ENCODE assay signal across 31 mouse cellular contexts in genomic region chr6:86615301-86615700, GRCm38 (mm10). TPM values are rescaled to one million over a fixed set of nuclear protein-coding genes. Genes with fewer than 3 reads are reported as not detected.
DNase-seq lines count a peak whose midpoint lies in the region; ATAC-seq and TF ChIP-seq lines count a peak whose summit lies in the region.
"Had no signal": no experiment of that assay in that cellular context is flagged by ENCODE, and none has a peak within 500 bp of the region (broad histone marks: within the 10 kb centered on the region; RNA-seq: fewer than 3 reads in every experiment).

No protein-coding gene starts in this region.

- TF ChIP-seq EP300 in lung, postnatal 0 days (IDR thresholded peaks at IDR 0.05): no peak
- TF ChIP-seq EP300 in stomach, postnatal 0 days (optimal IDR thresholded peaks at IDR 0.05): no peak

- H3K9ac ChIP-seq in lung, postnatal 0 days (replicated peaks; ENCODE audit: low read depth): no peak overlapping the region
- H3K9ac ChIP-seq in forebrain, embryonic 13.5 days: no peak overlapping the region
- H3K9ac ChIP-seq in stomach, postnatal 0 days (ENCODE audit: low read length): no peak overlapping the region
- H3K9ac ChIP-seq: embryonic facial prominence, embryonic 13.5 days; liver, embryonic 15.5 days; neural tube, embryonic 15.5 days had no signal

- no peak for TF ChIP-seq POLR2A in bone marrow, adult 2 months (IDR thresholded peaks at IDR 0.05; ENCODE audit: borderline replicate concordance, control insufficient read depth, low read depth, low read length)
- TF ChIP-seq POLR2A in cerebellum, adult 2 months (IDR thresholded peaks at IDR 0.05; ENCODE audit: borderline replicate concordance, insufficient read depth, low read length): no peak

- 42% methylated on average over 4 of the region's 4 CpGs for WGBS in bone marrow, adult 2 months
- WGBS in lung, postnatal 0 days: 42% methylated on average over 4 of the region's 4 CpGs
- 83% methylated on average over 4 of the region's 4 CpGs for WGBS in cerebellum, adult 2 months
- WGBS in forebrain, embryonic 13.5 days: 89% methylated on average over 4 of the region's 4 CpGs
- 77% methylated on average over 4 of the region's 4 CpGs for WGBS in stomach, postnatal 0 days

- no peak for TF ChIP-seq CTCF in bone marrow, adult 2 months (IDR thresholded peaks at IDR 0.05; ENCODE audit: control insufficient read depth, insufficient read depth, low read length)
- TF ChIP-seq CTCF in lung, postnatal 0 days (IDR thresholded peaks at IDR 0.05): no peak
- TF ChIP-seq CTCF in cerebellum, adult 2 months (IDR thresholded peaks at IDR 0.05; ENCODE audit: borderline replicate concordance, insufficient read depth, low read depth, low read length): no peak
- TF ChIP-seq CTCF in stomach, postnatal 0 days (IDR thresholded peaks at IDR 0.05; ENCODE audit: low read depth): no peak

- H3K36me3 ChIP-seq in lung, postnatal 0 days (ENCODE audit: insufficient read depth, low read length): no peaks in the 10 kb centered on the region
- H3K36me3 ChIP-seq in forebrain, embryonic 13.5 days (ENCODE audit: poor library complexity, severe bottlenecking): no peaks in the 10 kb centered on the region
- no peaks in the 10 kb centered on the region for H3K36me3 ChIP-seq in stomach, postnatal 0 days (ENCODE audit: control insufficient read depth, insufficient read depth, low read length)
- H3K36me3 ChIP-seq: embryonic facial prominence, embryonic 13.5 days; hindbrain, embryonic 10.5 days; liver, embryonic 15.5 days; neural tube, embryonic 15.5 days had no signal

- H3K27me3 ChIP-seq in lung, postnatal 0 days (replicated peaks; ENCODE audit: insufficient read depth, low read length): no peaks in the 10 kb centered on the region
- no peaks in the 10 kb centered on the region for H3K27me3 ChIP-seq in cerebellum, adult 2 months (ENCODE audit: control insufficient read depth, insufficient read depth, low read length)
- H3K27me3 ChIP-seq in forebrain, embryonic 13.5 days: no peaks in the 10 kb centered on the region
- no peaks in the 10 kb centered on the region for H3K27me3 ChIP-seq in stomach, postnatal 0 days (ENCODE audit: control insufficient read depth, insufficient read depth, low read length)
- H3K27me3 ChIP-seq: embryonic facial prominence, embryonic 13.5 days; neural tube, embryonic 15.5 days had no signal

- H3K4me1 ChIP-seq in bone marrow, adult 2 months (ENCODE audit: control insufficient read depth, insufficient read depth, low read length): peaks cover 7% of the 10 kb centered on the region; the same call in 1 of the 2 replicates
- no peaks in the 10 kb centered on the region for H3K4me1 ChIP-seq in lung, postnatal 0 days (ENCODE audit: insufficient read depth, low read depth, low read length)
- H3K4me1 ChIP-seq in cerebellum, adult 2 months (ENCODE audit: control insufficient read depth, insufficient read depth, low read length): peaks cover 3% of the 10 kb centered on the region; the same call in 1 of the 2 replicates
- H3K4me1 ChIP-seq in forebrain, embryonic 13.5 days: no peaks in the 10 kb centered on the region
- H3K4me1 ChIP-seq in stomach, postnatal 0 days (replicated peaks; ENCODE audit: control insufficient read depth, insufficient read depth): no peaks in the 10 kb centered on the region
- H3K4me1 ChIP-seq: embryonic facial prominence, embryonic 13.5 days; hindbrain, embryonic 10.5 days; liver, embryonic 15.5 days; neural tube, embryonic 15.5 days had no signal

- no peak overlapping the region for H3K4me3 ChIP-seq in bone marrow, adult 2 months (replicated peaks; ENCODE audit: control insufficient read depth, low read depth, low read length)
- no peak overlapping the region for H3K4me3 ChIP-seq in lung, postnatal 0 days (ENCODE audit: low read depth, low read length)
- no peak overlapping the region for H3K4me3 ChIP-seq in cerebellum, adult 2 months (replicated peaks; ENCODE audit: insufficient read depth, low read depth, low read length)
- H3K4me3 ChIP-seq in forebrain, embryonic 13.5 days: no peak overlapping the region
- H3K4me3 ChIP-seq in stomach, postnatal 0 days (ENCODE audit: low read depth, low read length): no peak overlapping the region
- H3K4me3 ChIP-seq: embryonic facial prominence, embryonic 13.5 days; hindbrain, embryonic 10.5 days; liver, embryonic 15.5 days; neural tube, embryonic 15.5 days had no signal

- DNase-seq in lung, postnatal 0 days (ENCODE audit: low spot score): peak; percentile 58
- peak; percentile 44 to 55 for DNase-seq in lung, postnatal 4 days
- no peak for DNase-seq in cerebellum, adult 2 months
- no peak for DNase-seq in urinary bladder, postnatal 4 days (ENCODE audit: low spot score in 2 of 2)
- no peak for DNase-seq in stomach, postnatal 0 days (ENCODE audit: low spot score)
- DNase-seq: adrenal gland, adult 2 months; B cell, adult 2 months; cerebellum, postnatal 10 days; gastrocnemius, postnatal 14 days; heart, postnatal 14 days; kidney, adult 8-10 months; kidney, postnatal 4 days; layer of hippocampus, adult 9-11 months; liver; midbrain, embryonic 14.5 days; right cerebral cortex, postnatal 25 days; spleen, adult 18-20 months; thymus, adult 2 months; thymus, postnatal 36 days had no signal

- H3K4me2 ChIP-seq in lung, postnatal 0 days (replicated peaks; ENCODE audit: low read depth, low read length): no peak overlapping the region
- no peak overlapping the region for H3K4me2 ChIP-seq in forebrain, embryonic 13.5 days
- no peak overlapping the region for H3K4me2 ChIP-seq in stomach, postnatal 0 days (replicated peaks; ENCODE audit: low read depth)
- H3K4me2 ChIP-seq: embryonic facial prominence, embryonic 13.5 days; liver, embryonic 15.5 days; neural tube, embryonic 15.5 days had no signal

- H3K9me3 ChIP-seq in lung, postnatal 0 days (ENCODE audit: low read length): no peaks in the 10 kb centered on the region
- no peaks in the 10 kb centered on the region for H3K9me3 ChIP-seq in forebrain, embryonic 13.5 days (replicated peaks)
- no peaks in the 10 kb centered on the region for H3K9me3 ChIP-seq in stomach, postnatal 0 days (ENCODE audit: control insufficient read depth, low read length)
- H3K9me3 ChIP-seq: embryonic facial prominence, embryonic 13.5 days; hindbrain, embryonic 10.5 days; liver, embryonic 15.5 days; neural tube, embryonic 15.5 days had no signal

- peak; percentile 47 for ATAC-seq in CD4-positive, CD25-positive, alpha-beta regulatory T cell, adult 4 months
- peak; percentile 35 for ATAC-seq in lung, postnatal 0 days
- no peak for ATAC-seq in forebrain, embryonic 13.5 days
- ATAC-seq in stomach, postnatal 0 days (ENCODE audit: low FRiP score, low TSS enrichment): no peak
- ATAC-seq: hindbrain, embryonic 16.5 days; intestine, embryonic 16.5 days had no signal

- peak overlapping the region; percentile 55; the same call in 1 of the 2 replicates for H3K27ac ChIP-seq in bone marrow, adult 2 months (ENCODE audit: control insufficient read depth, insufficient read depth, low read depth, low read length, poor library complexity)
- no peak overlapping the region for H3K27ac ChIP-seq in lung, postnatal 0 days (ENCODE audit: low read length)
- H3K27ac ChIP-seq in cerebellum, adult 2 months (ENCODE audit: insufficient read depth, low read length): no peak overlapping the region
- no peak overlapping the region for H3K27ac ChIP-seq in forebrain, embryonic 13.5 days
- no peak overlapping the region for H3K27ac ChIP-seq in stomach, postnatal 0 days (replicated peaks)
- H3K27ac ChIP-seq: embryonic facial prominence, embryonic 13.5 days; hindbrain, embryonic 10.5 days; kidney, postnatal 0 days; liver, embryonic 15.5 days; macrophage; neural tube, embryonic 15.5 days had no signal

RNA-seq across cellular contexts. Expression of gene Asprv1, which starts 12.7 kb away (rescaled TPM):
- under 1 TPM in 1 of 2 experiments, not detected in 1; 0.20 TPM for polyA plus RNA-seq in CD4-positive, CD25-positive, alpha-beta regulatory T cell, adult 4 months (2017; shearing (Covaris generic))
- 7.6 and 19.6 TPM in 2 replicates for polyA plus RNA-seq in bone marrow, adult 2 months (2011; ENCODE audit: insufficient read depth, insufficient read length, low replicate concordance, missing spikeins)
- polyA plus RNA-seq in lung, postnatal 0 days (2015; fragmentation: Nextera tagmentation; extraction: Ambion mirVana): 4.4 and 4.6 TPM in 2 replicates
- polyA plus RNA-seq in cerebellum, adult 2 months (2012; rRNA removed): 2.1 and 2.5 TPM in 2 replicates
- 0.45 and 0.67 TPM in 2 replicates for polyA plus RNA-seq in forebrain, embryonic 13.5 days (2015; fragmentation: Nextera tagmentation; extraction: Ambion mirVana)
- 2,145 and 2,418 TPM in 2 replicates for polyA plus RNA-seq in stomach, postnatal 0 days (2015; fragmentation: Nextera tagmentation; extraction: Ambion mirVana)
- polyA plus RNA-seq: heart, embryonic 14.5 days had no signal

RNA-seq across cellular contexts. Expression of gene Mxd1, which starts 53.7 kb away (rescaled TPM):
- 10 to 100 TPM; 17.8 to 21.8 TPM for polyA plus RNA-seq in CD4-positive, CD25-positive, alpha-beta regulatory T cell, adult 4 months (2017; shearing (Covaris generic))
- polyA plus RNA-seq in bone marrow, adult 2 months (2011; ENCODE audit: insufficient read depth, insufficient read length, low replicate concordance, missing spikeins): 49.6 and 56.2 TPM in 2 replicates
- 16.4 and 17.2 TPM in 2 replicates for polyA plus RNA-seq in lung, postnatal 0 days (2015; fragmentation: Nextera tagmentation; extraction: Ambion mirVana)
- polyA plus RNA-seq in cerebellum, adult 2 months (2012; rRNA removed): 21.1 and 21.9 TPM in 2 replicates
- polyA plus RNA-seq in forebrain, embryonic 13.5 days (2015; fragmentation: Nextera tagmentation; extraction: Ambion mirVana): 19.5 and 21.3 TPM in 2 replicates
- 24.4 and 27.3 TPM in 2 replicates for polyA plus RNA-seq in stomach, postnatal 0 days (2015; fragmentation: Nextera tagmentation; extraction: Ambion mirVana)

Comparison
In these comparisons a context has a peak if more than half of its experiments do, and no peak if none do; other contexts are left out.
1. ATAC-seq: peak in CD4-positive, CD25-positive, alpha-beta regulatory T cell, adult 4 months (single experiment) and lung, postnatal 0 days (single experiment); none in forebrain, embryonic 13.5 days (single experiment) and stomach, postnatal 0 days (single experiment).
2. DNase-seq: peak in lung, postnatal 0 days (single experiment) and lung, postnatal 4 days (2 of 2); none in cerebellum, adult 2 months (0 of 2), urinary bladder, postnatal 4 days (0 of 2) and stomach, postnatal 0 days (single experiment).
3. RNA of gene Asprv1, which starts 12.7 kb away (polyA plus RNA-seq): 2,145 to 2,418 TPM in stomach, postnatal 0 days; 7.6 to 19.6 TPM in bone marrow, adult 2 months, 4.4 to 4.6 TPM in lung, postnatal 0 days, 2.1 to 2.5 TPM in cerebellum, adult 2 months, 0.45 to 0.67 TPM in forebrain, embryonic 13.5 days and 0.20 TPM in CD4-positive, CD25-positive, alpha-beta regulatory T cell, adult 4 months; every median in the first group is over 100 times any median in the second.